Mouse (Mus musculus) spleen, adult 2 months (tissue): ENCODE measurements around the gene Cd96.

Experiments used
- CTCF ChIP-seq: fragments of 200-500 bp; IDR thresholded peaks from 2 replicates; pipeline ENCODE4 v1.5.1; 2011; ENCODE audit warnings: mild to moderate bottlenecking, inconsistent platforms; ENCODE audit not compliant: insufficient read depth, insufficient read length, insufficient replicate concordance; ENCODE audit errors: extremely low read depth
- POLR2A ChIP-seq: fragments of 200-500 bp; IDR thresholded peaks from 2 replicates; pipeline ENCODE4 v1.6.1; 2011; ENCODE audit warnings: low read depth, low read length, inconsistent platforms

DNA sequence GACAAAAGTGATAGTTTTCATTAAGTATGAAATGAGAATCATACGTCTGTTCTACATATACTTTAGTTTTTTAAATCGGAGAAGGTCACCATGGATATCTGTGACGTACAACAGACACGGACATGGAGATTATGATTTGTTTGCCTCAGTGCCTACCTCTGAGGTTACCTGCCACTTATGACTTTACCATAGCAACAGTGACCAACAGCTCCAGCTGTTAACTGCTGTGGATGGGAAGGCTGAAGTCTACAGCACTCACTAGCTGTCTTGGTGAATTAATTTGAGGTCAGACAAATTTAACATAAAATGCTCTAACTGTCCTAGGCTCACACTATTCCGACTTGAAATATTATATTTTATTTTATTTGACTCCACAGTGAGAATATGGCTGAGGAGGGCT lies 56.8 kb downstream of the Cd96 start:
- TF ChIP-seq POLR2A (no peak), CTCF (no peak)
